Mouse (Mus musculus): ENCODE measurements around the gene Rac1.
"Not testable (repeated sequence)": the region's sequence is repeated elsewhere in the genome, so short reads cannot be mapped to it uniquely, and the experiment has no call there.

The Rac1 gene

DNA sequence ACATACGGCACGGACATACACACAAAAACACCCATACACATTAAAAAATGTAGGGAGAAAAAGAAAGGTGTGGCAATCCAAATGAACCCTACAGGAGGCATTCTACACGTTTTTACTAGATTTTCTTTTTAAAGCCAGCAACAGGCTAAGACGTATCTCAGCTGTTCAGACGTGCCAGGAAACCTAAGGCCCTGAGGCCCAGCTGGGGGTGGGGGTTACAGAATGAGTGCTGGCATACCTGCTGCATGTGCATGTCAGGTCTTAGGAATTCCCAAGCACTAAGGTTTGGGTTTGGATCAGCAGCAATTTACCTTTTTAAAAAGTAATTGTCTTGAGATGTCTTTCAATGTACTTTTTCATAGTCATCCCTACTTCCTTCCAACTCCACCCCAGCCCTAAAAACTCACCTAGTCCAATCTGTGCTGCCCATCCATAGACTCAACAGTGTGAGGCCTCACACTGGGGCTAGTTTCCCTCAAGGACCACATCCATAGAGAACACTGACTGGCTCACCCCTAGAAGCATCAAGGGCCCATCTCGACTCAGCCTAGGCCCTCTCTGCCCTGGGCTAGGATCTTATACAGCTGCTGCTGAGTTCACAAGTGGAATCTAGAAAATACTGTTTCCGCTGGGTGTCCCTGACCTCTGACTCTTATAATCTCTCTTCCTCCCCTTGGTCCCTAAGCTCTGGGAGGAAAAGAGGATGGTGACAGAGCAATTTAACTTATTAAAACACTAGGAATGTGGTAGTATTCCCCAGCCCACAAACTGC lies 2.2 kb downstream of the Rac1 start:
- DNase-seq = no peak

DNA sequence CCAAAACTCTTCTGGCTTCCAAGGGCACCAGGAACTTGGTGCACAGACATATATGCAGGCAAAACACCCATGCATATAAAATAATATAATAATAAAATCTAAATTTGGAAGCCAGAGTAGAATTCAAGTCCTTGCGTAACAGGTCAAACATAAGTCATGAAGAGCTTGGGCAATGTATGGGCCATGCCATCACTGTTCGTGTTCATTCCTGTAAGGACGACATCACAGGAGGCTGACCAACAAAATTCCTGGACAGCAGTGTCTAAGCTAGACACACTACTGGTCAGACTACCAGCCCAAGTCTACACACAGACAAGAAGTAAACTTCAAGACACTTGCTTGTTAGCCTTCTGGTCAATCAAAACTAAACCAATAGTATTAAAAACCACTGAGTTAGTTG lies 5.0 kb downstream of the Rac1 start:
- DNase-seq = no peak

DNA sequence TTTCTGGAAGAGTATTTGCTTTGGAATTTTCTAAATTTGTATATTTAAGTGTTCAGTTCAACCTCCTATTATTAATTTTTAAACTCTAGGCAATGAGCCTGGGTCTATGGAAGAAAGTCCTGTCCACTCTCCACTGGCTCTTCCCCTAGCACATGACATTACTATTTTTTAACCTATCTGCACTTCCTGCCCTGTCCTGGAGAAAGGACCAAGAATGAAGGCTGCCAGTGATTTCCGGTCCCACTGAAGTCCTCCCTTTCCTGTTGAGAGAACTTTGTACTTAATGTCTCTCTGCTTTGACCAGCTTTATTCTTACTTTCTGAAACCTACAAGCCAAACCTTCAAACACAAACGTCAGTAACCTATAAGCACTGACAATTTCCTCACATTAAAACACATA lies 7.4 kb downstream of the Rac1 start:
- DNase-seq = peak; percentile 39

DNA sequence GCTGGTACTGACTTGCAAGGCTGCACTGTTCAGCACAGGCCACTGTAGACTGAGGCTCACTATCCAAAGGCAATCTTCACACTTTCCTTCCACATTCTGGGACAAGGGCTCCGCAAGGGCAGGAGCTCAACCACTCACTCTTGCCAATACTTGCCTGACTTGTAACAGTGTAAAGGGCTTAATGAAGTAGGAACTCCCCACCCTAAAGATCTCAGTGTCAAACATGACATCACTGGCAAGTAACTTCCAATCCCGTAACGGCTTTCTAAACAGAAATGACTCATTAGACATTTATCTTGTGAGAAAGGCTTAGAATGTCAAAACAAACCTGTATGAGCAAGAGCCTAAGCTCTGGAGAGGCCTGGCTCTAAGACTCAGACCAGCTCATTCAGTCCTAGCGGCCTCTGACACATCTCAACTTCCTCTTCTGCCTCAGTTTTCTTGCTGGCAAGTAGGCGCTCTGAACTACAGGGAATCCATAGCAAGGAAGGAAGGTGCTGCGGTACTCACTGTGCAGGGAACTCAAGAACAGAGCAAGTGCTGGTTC lies 9.7 kb downstream of the Rac1 start:
- DNase-seq = no peak

DNA sequence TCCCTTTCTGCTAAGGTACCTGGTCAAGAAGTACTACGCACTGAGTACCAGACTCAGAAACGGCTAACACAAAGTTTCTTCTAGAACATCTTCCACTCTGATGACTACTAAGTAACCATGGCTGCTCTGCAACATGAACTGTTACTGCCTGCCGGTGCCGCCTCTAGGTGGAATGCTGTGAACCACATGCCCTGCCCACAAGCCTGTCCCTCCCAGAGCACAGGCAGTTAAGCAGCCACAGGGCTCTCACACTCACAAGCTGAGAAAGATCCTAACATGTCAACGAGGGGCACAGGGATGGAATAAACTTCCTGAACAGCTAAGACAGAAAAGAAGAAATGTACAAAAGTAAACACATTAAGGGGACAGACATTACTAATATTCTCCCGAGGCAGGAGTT lies 10.4 kb downstream of the Rac1 start:
- peak; percentile 35 for DNase-seq

DNA sequence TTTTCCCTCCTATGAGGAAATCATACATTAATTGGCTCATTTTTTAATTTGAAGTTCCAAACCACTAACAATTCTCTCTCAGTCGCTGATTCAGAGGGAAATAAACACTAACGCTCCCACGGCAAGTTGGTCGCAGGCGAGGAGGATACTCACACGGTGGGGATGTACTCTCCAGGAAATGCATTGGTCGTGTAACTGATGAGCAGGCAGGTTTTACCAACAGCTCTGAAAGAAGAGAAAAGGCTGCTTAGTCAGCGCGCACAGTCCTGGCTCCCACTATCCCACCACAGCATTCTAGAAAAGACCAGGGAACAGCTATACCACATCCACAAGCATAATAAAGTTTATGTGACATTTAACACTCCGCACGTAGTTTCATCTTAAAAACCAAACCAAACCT lies 10.8 kb downstream of the Rac1 start:
- DNase-seq = no peak

DNA sequence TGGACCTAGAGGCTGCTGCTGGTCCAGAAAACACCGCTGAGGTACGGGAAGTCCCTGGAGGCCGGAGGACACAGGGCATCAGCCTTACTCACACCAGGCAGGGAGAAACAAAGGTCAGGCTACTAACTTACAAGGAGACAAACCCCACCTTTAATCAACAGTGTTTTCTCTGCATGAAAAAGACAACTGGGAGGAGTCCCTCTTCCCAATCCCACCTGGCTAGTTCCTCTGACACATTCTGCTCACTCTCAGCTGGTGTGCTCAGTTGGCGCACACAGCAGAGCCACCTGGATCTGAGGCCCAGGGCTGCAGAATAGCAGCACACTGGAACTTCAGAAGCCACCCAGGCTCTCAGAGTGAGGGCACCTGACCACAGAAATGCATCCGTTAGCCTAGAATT lies 13.0 kb downstream of the Rac1 start:
- DNase-seq = no peak

DNA sequence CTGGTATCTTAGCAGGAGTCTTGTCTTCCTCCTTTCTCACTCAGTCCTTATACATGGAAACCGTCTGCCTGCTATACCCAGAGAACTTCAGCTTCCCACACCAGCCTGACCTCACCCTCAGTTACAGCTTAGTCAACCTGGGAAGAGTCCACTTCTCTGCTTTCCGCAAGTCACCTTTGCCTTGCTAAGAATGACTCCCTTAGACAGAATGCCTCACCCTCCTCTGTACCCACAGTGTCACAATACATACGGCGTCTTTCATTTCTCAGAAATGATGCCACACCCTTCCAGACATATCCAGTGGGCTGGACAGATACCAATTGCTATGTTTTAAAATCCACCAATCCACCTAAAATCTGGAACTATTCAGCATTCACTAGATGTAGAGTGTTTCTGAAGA lies 15.5 kb downstream of the Rac1 start:
- DNase-seq = no peak

DNA sequence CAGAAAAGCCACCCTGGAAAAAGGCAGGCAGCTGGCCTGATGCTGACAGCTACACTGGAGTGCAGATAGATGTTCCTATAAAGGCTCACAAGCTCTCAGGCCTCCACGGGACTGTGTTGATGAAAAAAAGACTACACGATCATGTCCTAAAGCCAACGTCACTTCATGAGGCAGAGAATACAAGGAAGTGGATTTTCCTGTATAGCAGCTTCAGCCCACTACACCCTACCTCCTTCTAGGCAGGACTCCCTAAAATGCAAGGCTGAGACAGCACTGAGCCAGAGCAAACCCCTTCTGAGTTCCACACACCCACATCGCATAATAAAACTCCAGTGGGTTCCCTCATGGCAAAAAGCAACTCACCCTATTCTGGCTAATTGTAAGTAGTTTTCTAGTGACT lies 16.3 kb downstream of the Rac1 start:
- no peak for DNase-seq

DNA sequence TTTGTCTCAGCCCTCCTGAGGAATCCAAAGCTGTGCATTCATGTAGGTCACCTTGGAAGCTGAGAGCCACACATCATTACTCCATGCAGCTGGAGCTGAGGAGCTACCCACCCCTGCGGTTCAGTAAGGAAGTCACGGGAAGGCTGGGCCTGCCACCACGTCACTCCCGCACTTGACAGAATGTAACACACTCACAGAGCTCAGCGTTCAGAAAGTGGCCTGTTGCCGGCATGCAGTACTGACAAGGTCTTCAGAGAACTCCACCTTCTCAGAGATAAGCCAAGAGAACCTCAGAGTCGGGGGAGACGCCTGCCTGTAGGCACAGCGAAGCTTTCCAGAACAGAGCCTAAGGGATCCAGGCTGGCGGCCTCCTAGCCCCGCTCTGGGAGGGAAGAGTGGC lies 18.1 kb downstream of the Rac1 start:
- no peak for DNase-seq

DNA sequence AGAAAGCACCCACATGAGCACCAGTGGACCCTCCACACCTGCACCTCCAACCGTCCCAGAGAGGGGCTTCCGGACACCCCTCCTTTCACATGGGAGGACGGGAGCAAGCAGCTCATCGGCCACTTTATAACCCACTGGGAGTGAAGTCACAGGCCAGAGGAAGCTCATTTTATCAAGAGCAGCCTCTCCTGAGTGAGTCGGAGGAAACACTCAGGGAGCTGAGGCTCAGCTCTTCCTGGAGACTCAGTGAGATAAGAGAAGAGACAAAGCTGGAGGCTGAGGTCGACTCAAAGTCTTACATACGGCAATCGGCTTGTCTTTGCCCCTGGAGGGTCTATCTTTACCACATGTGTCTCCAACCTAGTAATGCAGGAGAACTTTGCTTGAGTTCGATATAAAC lies 18.5 kb downstream of the Rac1 start:
- no peak for DNase-seq

DNA sequence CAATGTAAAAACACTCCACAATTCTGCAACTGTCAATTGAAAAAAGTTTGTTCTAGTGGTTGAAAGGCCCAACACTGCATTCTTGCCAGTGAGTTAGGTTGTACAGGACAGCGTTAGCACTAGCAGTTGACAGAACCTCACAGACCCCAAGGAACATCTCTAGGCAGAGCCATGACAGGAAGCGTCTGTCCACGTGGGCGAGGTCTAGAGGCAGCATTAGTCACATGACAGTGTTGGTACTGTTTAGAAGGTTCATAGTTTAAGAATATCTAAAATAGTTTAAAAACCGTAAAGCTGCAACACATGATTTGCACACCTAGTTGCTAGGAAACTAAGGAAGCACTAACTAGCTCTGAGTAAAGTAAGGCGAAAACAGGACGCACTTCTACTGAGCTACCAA lies 22.3 kb downstream of the Rac1 start:
- DNase-seq = no peak

DNA sequence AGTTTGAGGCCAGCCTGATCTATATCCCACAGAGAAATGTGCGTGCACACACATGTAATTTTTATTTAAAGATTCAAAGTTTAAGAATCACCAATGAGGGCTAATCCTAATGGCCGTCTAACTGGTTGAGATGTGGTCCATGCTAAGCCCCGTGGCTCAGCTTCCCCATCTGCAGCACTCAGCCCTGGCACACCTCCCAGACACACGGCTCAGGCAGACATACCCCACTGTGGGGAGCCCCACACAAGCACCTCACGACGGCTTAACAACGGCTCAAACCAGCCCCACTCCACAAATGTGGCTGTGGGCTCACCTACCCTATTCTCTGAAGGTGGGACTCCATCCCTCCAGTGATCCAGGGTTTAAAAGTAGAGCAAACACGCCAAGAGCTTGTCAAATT lies 22.8 kb downstream of the Rac1 start:
- DNase-seq = no peak

DNA sequence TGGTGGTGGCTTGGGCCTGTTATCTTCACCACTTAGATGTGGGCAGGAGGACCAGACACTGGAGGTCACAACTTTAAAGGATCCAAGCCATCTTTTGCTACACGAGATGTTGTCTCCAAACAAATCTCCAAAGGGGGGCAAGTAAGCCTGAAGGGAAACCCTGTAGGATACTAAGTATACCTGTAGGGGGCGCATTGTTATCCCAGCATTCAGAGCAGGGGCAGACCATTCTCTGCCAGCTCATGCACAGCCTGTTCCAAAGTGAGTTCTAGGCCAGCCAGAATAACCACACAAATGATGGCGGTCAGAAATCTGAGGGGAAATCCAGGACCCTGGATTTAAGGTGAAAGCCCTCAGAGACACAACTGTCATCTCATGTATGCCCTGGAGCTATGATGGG lies 23.4 kb downstream of the Rac1 start:
- DNase-seq = peak; percentile 53

DNA sequence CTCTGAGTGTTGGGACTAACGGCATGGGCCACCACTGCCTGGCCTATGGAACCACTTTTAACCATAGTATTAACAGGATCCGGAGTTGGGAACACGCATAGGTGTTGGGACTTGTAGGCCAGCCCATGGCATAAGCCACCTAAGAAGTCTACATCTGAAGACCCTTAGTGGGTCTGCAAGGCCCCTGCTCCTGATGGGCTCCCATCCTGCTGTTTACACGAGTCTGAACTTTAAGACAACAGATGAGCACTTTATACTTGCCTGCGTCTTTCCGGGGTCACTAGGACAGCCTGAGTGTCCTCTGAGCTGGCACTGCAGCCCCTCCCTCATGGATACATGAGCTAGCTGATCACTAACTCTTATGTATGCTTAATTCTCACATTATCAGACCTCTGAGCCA lies 24.1 kb downstream of the Rac1 start:
- no peak for DNase-seq

DNA sequence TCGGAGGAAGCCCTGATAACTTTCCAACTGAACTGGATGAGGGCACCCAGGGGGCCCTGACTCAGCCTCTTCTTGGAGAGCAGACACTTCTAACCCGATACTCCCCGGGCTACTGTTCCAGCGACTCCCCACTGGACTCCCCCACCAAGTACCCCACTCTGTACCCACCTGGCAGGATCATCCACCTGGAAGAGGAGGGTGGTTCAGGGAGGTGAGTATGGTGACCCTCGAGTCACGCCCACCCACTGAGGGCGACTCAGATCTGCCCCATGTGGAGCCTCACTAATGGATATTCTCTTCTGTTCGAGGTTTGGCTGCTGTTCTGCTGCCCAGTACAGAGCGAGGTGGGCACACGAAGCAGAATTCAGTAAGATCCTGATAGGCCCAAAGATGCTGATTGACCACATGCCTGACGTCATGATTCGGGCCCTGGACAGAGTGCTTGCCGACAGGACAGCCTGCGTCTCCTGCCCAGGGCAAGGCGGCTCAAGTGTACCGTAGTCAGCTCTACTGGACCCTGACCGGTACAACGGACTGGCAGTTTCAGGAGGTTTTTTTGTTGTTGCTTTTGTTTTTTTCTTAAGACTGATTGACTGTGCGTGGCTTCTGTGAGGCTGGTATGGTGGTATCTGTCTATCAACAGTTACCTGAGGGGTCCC lies 24.8 kb downstream of the Rac1 start:
- DNase-seq = no peak

DNA sequence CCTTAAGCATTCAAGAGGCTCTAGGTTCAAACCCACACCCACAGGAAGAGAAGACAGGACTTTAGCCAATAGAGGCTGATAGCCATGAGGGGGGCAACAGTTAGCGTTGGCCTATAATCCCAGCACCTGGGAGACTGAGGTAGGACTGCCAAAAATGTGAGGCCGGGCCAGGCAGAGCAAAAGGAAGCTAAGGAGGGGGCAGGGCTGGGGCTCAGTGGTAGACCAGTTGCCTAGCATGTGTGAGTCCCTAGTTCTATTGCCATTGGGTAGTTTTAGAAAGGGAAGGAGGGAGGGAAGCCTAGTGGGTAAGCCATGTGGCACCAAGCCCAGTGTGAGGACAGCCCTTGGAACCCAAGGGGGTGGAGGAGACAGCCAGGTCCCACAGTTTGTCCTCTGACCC lies 26.2 kb downstream of the Rac1 start:
- no peak for DNase-seq

DNA sequence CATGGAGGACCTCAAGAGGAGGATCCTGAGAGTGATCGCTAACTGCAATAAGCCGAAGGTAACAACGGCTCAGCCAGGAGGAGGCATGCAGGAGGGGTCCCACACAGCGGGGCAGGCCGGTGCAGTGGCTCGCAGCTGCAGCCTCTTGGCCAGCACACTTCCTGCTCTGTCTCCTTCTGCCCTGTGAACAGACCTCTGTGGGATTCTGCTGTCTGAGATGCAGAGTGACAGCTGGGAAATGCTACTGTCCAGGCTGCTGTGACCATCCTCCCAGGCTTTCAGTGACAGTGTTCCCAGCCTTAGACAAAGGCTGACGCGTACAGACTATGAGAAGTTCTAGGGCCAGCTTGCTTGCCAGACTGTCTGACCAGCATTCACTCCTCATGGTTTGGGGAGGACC lies 26.7 kb downstream of the Rac1 start:
- DNase-seq = no peak

DNA sequence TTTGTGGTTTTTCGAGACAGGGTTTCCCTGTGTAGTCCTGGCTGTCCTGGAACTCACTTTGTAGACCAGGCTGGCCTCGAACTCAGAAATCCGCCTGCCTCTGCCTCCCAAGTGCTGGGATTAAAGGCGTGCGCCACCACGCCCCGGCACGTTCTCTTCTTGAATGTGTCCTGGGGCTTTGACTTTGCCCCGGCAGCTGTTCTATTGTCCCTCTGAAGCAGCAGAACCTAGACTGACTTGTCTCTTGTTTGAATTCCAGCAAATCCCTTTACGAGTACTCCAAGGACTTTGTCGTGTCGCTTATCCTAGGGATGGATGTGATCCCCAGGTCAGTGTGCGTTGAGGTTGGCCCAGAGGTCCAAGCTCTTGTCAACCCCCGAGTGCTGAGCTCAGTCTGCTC lies 27.1 kb downstream of the Rac1 start:
- DNase-seq = not testable (repeated sequence)

DNA sequence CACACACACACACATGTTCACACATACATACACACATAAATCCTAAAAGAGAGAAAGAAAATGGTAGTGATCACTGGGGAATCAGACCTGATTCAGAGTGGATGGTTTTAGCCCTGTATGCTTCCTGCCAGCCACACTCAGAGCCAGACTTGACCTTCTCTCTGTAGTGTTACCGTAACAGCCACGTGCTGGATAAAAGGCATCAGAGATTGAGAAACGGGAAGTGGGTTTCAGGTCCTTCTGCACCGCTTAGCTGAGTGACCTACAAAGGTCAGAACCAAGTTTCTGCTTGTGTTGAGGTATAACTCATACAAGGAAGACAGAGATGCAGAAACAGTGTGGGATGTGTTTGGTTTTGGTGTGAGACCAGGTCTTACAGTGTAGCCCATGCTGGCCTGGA lies 28.1 kb downstream of the Rac1 start:
- DNase-seq = no peak

DNA sequence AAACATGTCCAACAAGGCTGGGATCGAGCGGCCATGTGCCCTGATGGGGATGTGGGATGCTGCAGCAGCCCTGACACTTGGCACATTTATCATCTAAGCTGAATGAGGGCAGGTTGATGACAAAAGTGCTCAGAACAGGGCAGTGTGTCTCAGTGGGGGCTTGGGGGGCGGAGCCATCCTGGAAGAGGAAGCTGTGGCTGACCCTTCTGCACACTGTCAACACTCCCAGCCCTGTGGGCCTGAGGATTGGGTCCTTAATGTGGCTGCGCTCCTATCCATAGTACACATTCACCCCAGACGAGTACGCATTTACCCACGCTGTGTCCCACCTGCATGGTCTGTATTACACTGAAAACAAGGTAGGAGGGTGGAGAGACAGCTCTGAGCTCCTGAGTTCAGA lies 28.6 kb downstream of the Rac1 start:
- DNase-seq = no peak

DNA sequence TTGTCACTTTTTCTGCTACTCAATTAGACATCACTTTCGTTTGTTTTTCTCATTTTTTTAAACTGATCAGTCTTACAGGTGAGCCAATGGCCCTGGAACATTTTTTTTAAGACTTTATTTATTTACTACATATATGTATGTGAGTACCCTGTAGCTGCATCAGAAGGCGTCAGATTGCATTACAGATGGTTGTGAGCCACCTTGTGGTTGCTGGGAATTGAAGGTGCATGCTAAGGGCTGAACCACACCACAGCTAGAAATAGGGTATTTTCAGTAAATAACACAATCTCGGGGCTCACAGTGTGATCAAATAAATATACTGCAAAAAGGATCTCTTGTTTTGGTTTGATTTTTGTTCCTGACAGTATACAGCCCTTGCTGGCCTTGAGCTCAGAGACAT lies 30.4 kb downstream of the Rac1 start:
- DNase-seq = no peak

DNA sequence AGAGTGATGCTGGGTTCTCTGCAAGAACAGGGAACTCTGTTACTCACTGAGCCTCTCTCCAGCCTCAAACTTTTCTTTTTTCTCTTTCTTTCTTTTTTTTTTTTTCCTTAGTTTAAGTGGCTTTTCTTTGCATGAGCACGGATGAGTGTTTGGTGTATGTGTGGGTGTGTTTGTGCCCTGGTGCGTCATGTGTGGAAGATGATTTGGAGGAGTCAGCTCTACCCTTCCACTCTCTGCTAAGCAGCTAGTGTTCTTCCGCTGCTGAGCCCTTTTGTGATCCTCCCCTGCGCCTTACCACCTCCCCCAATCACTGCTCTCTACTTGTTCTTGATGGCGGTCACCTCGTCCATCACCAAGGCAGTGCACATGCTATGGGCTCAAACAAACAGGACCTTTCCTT lies 32.1 kb downstream of the Rac1 start:
- DNase-seq = no peak

DNA sequence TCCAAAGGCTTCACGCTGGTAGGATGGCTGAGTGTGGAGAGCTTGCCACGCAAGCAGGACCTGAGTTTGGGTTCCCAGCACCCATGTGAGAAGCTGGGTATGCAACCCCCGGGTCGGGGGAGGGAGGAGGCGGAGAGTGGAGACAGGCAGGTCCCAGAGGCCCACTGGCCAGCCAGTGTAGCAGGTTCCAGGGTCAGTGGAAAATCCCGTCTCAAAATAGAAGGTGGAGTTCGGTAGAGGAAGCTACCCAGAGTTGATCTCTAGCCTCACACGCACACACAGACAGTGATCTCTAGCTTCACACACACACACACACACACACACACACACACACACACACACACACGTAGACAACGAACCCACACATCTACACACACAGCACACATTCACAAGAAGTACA lies 34.7 kb downstream of the Rac1 start:
- DNase-seq = no peak

DNA sequence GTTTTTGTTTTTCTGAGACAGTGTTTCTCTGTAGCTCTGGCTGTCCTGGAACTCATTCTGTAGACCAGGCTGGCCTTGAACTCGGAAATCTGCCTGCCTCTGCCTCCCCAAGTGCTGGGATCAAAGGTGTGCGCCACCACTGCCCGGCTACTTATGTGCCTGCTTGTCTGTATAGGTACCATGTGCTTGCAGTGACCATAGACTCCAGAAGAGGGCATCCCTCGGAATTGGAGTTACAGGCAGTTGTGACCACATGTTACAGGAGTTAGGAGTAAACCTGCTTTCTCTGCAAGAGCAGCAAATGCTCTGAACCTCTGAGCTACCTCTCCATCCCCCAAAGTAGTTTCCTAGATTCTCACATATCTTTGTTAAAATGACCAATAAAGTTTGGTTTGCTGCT lies 36.1 kb downstream of the Rac1 start:
- DNase-seq = no peak

Measured in lung, postnatal 10 days (tissue).